Mouse (Mus musculus): ENCODE measurements around the gene Ffar2. TPM values are rescaled to one million over a fixed set of nuclear protein-coding genes. Genes with fewer than 3 reads are reported as not detected.
A peak's percentile ranks its signal among the peaks of the same experiment; 100 is the strongest.

The Ffar2 gene
- polyA plus RNA-seq (2015; fragmentation: Nextera tagmentation; extraction: Ambion mirVana), result 12.5 and 12.6 TPM in 2 replicates

DNA sequence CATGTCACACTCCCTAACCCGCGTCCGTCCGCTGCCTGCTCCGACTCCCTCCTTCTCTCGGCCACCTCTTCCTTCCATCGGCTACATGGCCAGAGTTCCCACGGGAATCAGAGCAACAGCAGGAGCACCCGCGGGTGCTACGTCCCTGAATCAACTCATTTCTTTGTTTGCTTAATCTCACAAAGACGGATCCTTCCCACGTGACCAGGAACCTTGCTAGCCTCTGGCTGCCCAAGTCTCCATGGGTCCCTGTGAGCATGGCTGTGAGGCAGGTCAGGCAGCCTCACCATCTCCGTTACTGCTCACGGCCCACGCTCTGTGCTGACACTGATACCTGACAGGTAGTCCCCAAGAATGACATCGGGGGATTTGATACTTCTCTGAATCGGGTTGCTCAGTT, at the start of gene Ffar2:
Gene Ffar2, minus strand, starts transcription at position 101 of the 400 bp plus-strand sequence.
- Histone ChIP-seq H3K36me3 (ENCODE audit: control insufficient read depth, insufficient read depth) (no peaks in the 10 kb centered on the region), H3K4me1 (replicated peaks; ENCODE audit: control insufficient read depth, insufficient read depth, low read length) (no peaks in the 10 kb centered on the region), H3K9ac (ENCODE audit: low read depth, low read length) (no peak within 1 kb of the TSS), H3K4me2 (replicated peaks; ENCODE audit: low read depth) (no peak within 1 kb of the TSS), H3K27ac (ENCODE audit: low read depth, low read length) (no peak within 1 kb of the TSS), H3K9me3 (ENCODE audit: control insufficient read depth) (no peaks in the 10 kb centered on the region), H3K4me3 (ENCODE audit: low read depth, low read length) (no peak within 1 kb of the TSS), H3K27me3 (replicated peaks; ENCODE audit: control insufficient read depth, insufficient read depth, low read length) (no peaks in the 10 kb centered on the region)
- no peak for TF ChIP-seq CTCF (IDR thresholded peaks at IDR 0.05; ENCODE audit: low read depth)
- 75% methylated on average over 18 of the region's 18 CpGs for WGBS
- ATAC-seq, result no peak

DNA sequence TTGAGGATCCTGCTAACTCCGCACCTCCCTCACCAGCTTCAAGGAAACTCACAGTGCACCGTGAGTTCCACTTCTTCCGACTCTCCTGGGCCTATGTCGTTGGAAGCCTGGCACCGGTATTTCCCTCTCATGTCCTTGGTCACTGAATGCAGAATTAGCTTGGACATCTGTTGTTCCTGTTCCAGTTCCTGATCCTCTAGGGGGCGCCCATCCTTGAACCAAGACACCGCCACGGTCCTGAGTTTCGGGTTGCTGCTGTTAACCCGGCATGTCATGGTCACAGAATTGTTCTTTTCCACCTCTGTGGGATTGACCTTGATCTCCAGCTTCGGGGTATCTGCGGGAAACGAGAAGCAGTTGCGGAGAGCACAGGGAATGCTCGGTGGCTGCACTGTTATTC, 49.5 kb upstream of the Ffar2 start:
- no peaks in the 10 kb centered on the region for H3K9me3 ChIP-seq (ENCODE audit: control insufficient read depth)
- 17% methylated on average over 15 of the region's 15 CpGs for WGBS
- TF ChIP-seq CTCF (IDR thresholded peaks at IDR 0.05; ENCODE audit: low read depth), result peak; percentile 82
- H3K9ac ChIP-seq (ENCODE audit: low read depth, low read length), result no peak overlapping the region
- no peaks in the 10 kb centered on the region for H3K4me1 ChIP-seq (replicated peaks; ENCODE audit: control insufficient read depth, insufficient read depth, low read length)
- ATAC-seq, result no peak
- H3K27me3 ChIP-seq (replicated peaks; ENCODE audit: control insufficient read depth, insufficient read depth, low read length), result no peaks in the 10 kb centered on the region
- H3K27ac ChIP-seq (ENCODE audit: low read depth, low read length), result no peak overlapping the region
- H3K4me3 ChIP-seq (ENCODE audit: low read depth, low read length), result 0 out of 2 replicates have a peak overlapping the region, but pooled peaks have one; percentile 5
- H3K36me3 ChIP-seq (ENCODE audit: control insufficient read depth, insufficient read depth), result no peaks in the 10 kb centered on the region
- peak overlapping the region; percentile 32 for H3K4me2 ChIP-seq (replicated peaks; ENCODE audit: low read depth)

DNA sequence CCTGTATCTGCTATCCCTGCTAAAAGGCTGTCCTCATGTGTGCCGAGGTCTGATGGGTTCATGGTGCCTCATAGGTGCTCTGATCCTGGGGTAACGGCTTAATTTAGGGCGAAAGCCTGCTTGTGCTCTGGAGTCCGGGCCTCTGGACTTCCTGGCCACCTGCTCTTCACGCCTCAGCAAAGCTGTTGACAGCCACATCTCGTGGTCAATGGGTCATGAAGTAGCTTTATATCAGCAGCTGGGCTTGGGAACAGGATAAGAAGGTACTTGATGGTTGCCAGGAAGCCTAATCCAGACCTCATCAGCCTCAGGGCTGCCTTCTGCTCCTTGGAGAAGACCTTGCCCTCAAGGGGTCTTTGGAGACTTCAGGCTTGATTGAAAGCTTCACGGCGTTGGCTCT, 39.8 kb upstream of the Ffar2 start:
- Histone ChIP-seq H3K4me3 (ENCODE audit: low read depth, low read length) (no peak overlapping the region), H3K36me3 (ENCODE audit: control insufficient read depth, insufficient read depth) (no peaks in the 10 kb centered on the region), H3K4me2 (replicated peaks; ENCODE audit: low read depth) (no peak overlapping the region), H3K4me1 (replicated peaks; ENCODE audit: control insufficient read depth, insufficient read depth, low read length) (no peaks in the 10 kb centered on the region), H3K9me3 (ENCODE audit: control insufficient read depth) (no peaks in the 10 kb centered on the region), H3K27ac (ENCODE audit: low read depth, low read length) (no peak overlapping the region), H3K9ac (ENCODE audit: low read depth, low read length) (no peak overlapping the region), H3K27me3 (replicated peaks; ENCODE audit: control insufficient read depth, insufficient read depth, low read length) (no peaks in the 10 kb centered on the region)
- WGBS, result 74% methylated on average over 8 of the region's 8 CpGs
- no peak for ATAC-seq
- TF ChIP-seq CTCF (IDR thresholded peaks at IDR 0.05; ENCODE audit: low read depth), result no peak

DNA sequence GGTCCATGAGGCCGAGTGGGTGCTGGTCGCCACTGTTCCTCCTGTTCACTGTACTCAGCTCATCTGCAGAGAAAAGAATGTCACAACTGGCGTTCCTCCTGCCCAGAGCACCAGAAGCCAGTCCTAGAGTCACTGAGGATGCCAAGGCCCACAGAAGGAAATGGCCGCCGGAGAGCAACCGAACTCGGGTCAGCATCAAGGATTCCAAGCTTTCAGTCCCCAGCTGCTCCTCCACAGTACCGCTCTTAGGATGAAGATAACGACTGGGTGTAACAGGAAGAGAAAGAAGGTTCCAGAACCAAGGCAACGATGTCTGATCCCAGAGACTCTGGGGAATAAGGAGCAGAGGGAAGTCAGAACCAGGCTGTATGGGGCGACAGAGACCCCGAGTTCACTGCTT, 37.9 kb upstream of the Ffar2 start, which contains the start of gene Ffar1:
Gene Ffar1, minus strand, starts transcription at position 101 of the 400 bp plus-strand sequence.
- Histone ChIP-seq H3K9me3 (ENCODE audit: control insufficient read depth) (no peaks in the 10 kb centered on the region), H3K27me3 (replicated peaks; ENCODE audit: control insufficient read depth, insufficient read depth, low read length) (no peaks in the 10 kb centered on the region), H3K9ac (ENCODE audit: low read depth, low read length) (no peak within 1 kb of the TSS), H3K4me3 (ENCODE audit: low read depth, low read length) (no peak within 1 kb of the TSS), H3K27ac (ENCODE audit: low read depth, low read length) (no peak within 1 kb of the TSS), H3K36me3 (ENCODE audit: control insufficient read depth, insufficient read depth) (no peaks in the 10 kb centered on the region), H3K4me1 (replicated peaks; ENCODE audit: control insufficient read depth, insufficient read depth, low read length) (no peaks in the 10 kb centered on the region), H3K4me2 (replicated peaks; ENCODE audit: low read depth) (no peak within 1 kb of the TSS)
- 85% methylated on average over 12 of the region's 12 CpGs for WGBS
- ATAC-seq, result no peak
- TF ChIP-seq CTCF (IDR thresholded peaks at IDR 0.05; ENCODE audit: low read depth), result no peak

- Histone ChIP-seq H3K4me2 (replicated peaks; ENCODE audit: low read depth) (peak overlapping the region; percentile 52; the same call in 1 of the 2 replicates), H3K27me3 (replicated peaks; ENCODE audit: control insufficient read depth, insufficient read depth, low read length) (no peaks in the 10 kb centered on the region), H3K36me3 (ENCODE audit: control insufficient read depth, insufficient read depth) (no peaks in the 10 kb centered on the region), H3K9me3 (ENCODE audit: control insufficient read depth) (no peaks in the 10 kb centered on the region), H3K4me3 (ENCODE audit: low read depth, low read length) (no peak overlapping the region), H3K9ac (ENCODE audit: low read depth, low read length) (no peak overlapping the region), H3K4me1 (replicated peaks; ENCODE audit: control insufficient read depth, insufficient read depth, low read length) (no peaks in the 10 kb centered on the region), H3K27ac (ENCODE audit: low read depth, low read length) (no peak overlapping the region)
- 9% methylated on average over 15 of the region's 16 CpGs for WGBS
- peak; percentile 80 for TF ChIP-seq CTCF (IDR thresholded peaks at IDR 0.05; ENCODE audit: low read depth)
- peak; percentile 46; the same call in 1 of the 2 replicates for ATAC-seq
Observed at GRCm38 (mm10) chr7:30859635-30860402, 36.2 kb upstream of the Ffar2 start.

- H3K4me1 ChIP-seq (replicated peaks; ENCODE audit: control insufficient read depth, insufficient read depth, low read length), result no peaks in the 10 kb centered on the region
- no peaks in the 10 kb centered on the region for H3K36me3 ChIP-seq (ENCODE audit: control insufficient read depth, insufficient read depth)
- TF ChIP-seq CTCF (IDR thresholded peaks at IDR 0.05; ENCODE audit: low read depth), result peak; percentile 94
- no peak overlapping the region for H3K4me2 ChIP-seq (replicated peaks; ENCODE audit: low read depth)
- H3K9me3 ChIP-seq (ENCODE audit: control insufficient read depth), result no peaks in the 10 kb centered on the region
- no peaks in the 10 kb centered on the region for H3K27me3 ChIP-seq (replicated peaks; ENCODE audit: control insufficient read depth, insufficient read depth, low read length)
- H3K27ac ChIP-seq (ENCODE audit: low read depth, low read length), result no peak overlapping the region
- ATAC-seq, result peak; percentile 42; the same call in 1 of the 2 replicates
- no peak overlapping the region for H3K9ac ChIP-seq (ENCODE audit: low read depth, low read length)
- no peak overlapping the region for H3K4me3 ChIP-seq (ENCODE audit: low read depth, low read length)
Observed at GRCm38 (mm10) chr7:30859290-30859634, 35.7 kb upstream of the Ffar2 start.

Measured in intestine, postnatal 0 days (tissue).